Mouse (Mus musculus) CD4-positive, CD25-positive, alpha-beta regulatory T cell, adult 2 months (primary cell): Measurements from ENCODE around the gene Ptprk.

ENCODE experiments used
- DNase-seq: peaks from one replicate; pipeline ENCODE4 v3.0.0-alpha.2; 2012; ENCODE audit warnings: low read depth, low spot score

Ptprk gene

DNA sequence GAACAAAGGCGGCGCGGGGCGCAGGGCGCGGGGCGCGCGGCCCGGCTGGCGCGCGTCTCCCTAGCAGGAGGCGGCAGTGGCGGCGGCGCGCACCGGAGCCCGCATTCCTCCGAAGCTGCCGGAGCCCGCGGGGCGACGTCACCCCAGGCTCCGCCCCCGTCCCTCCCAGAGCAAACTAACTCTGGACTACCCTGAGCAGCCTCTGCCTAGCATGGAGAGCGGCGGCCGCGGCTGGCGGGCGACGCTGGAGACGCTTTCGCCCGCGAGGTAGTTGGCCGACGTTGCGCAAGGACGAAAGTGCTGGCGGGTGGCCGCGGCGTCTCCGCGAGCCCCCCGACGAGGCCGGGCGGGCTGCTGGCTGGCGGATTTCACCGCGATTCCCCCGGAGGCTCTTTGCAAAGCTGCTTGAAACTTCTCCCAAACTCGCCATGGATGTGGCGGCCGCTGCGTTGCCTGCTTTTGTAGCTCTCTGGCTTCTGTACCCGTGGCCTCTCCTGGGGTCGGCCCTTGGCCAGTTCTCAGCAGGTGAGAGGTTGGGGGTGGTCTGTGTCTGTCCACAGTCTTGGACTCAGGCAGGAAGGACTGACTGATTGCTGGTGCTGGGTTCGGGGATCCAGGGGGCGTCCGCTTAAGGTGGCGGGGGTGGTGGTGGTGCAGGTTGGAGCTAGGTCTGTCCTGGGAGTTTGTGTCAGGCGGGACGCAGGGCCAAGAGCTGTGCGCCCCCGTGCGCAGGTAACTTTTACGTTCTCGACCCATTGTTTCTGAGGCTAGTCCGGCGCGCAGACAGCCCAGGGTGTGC lies at the start of gene Ptprk:
Gene Ptprk, plus strand, starts transcription at position 168 of the 799 bp plus-strand sequence.
- DNase-seq: peak; percentile 19

DNA sequence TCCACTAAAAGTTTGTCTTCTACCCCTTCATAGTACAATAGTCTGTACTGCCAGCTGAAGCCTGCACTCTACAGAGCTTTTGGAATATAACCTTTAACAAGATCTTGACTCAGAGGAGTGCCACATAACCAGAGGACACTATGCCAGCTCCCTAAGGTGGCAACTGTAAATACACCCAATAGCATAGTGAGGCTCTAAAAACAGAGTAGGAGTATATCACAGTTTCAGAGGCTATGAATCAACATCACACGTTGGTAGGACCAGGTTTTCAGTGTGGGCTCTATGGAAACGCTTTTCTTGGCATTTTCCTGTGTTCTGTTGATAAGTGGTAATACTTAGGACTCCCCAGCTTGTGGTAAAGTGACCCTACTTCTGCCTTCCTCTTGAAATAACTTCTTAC lies 46.8 kb upstream of the Ptprk start:
- DNase-seq: no peak

DNA sequence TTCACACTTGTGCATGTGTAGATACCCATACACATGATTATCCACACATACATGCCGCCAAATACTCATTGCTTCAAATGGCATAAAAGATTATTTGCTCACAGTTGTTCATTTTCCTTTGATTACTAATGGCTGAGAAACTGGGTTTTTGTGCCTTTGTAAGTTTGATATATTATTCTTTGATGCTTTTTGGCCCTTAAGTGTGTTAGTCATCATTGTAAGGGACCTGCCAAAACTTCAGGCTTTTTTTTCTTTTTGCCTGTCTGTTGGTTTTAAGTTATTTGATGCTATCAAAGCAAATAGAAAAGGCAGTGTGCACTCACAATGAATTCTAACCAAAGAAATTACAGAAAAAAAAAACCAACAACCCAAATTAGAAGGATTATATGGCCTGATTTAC lies 38.2 kb upstream of the Ptprk start:
- DNase-seq: no peak

DNA sequence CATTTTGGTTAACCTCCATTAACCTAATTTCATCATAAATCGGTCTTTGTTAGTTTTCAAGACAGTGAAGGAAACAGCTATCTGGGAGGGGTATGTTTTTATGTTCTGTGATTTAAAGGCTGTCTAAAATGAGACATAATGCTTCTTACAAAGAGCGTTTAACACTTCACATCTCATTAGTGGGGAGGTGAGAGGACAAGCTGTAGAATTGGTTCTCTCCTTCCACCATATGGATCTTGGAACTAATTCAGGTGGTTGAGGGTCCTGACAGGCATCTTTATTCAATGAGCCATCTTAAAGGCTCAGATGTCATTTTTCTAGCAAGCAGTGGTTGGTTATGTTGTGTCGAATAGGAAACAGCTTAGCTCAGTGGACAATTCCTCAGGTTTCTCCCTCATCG lies 19.9 kb upstream of the Ptprk start:
- no peak for DNase-seq

DNA sequence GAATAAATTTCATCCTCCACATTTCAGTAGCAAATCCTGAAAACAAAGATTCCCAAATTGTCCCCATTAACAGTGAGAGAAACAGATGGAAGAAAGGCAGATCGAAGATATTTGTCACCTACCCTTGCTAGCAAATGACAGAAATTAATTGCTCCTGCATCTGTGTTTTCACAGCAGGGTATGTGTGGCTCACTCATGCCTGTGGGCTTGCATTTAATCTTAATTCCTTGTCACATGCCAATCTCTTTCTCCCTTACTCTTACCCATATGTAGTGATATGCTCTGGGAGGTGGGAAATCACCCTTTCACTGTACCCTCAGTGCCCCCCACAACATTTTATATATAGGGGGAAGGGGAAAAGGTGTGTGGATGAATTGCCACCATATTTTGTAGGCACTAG lies 15.4 kb upstream of the Ptprk start:
- no peak for DNase-seq

DNA sequence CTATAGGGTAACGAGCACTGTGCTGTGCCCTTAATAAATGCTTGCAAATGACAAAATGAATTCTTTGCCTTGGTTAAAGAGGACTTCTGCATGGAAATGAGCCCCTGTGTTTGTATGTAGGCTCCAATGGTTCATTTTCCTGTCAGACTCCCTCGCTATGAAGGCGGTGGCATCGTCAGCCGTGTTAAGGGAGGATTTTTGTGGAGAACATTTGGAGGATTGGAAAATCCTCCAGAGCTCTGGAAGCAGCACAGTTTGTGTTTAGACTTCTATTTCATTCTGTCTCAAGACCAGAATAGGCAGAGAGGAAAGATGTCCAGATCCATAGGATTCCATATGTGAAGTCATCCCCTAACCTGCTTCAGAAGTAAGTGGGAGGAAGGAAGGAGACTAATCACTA lies 6.6 kb upstream of the Ptprk start:
- DNase-seq: no peak

DNA sequence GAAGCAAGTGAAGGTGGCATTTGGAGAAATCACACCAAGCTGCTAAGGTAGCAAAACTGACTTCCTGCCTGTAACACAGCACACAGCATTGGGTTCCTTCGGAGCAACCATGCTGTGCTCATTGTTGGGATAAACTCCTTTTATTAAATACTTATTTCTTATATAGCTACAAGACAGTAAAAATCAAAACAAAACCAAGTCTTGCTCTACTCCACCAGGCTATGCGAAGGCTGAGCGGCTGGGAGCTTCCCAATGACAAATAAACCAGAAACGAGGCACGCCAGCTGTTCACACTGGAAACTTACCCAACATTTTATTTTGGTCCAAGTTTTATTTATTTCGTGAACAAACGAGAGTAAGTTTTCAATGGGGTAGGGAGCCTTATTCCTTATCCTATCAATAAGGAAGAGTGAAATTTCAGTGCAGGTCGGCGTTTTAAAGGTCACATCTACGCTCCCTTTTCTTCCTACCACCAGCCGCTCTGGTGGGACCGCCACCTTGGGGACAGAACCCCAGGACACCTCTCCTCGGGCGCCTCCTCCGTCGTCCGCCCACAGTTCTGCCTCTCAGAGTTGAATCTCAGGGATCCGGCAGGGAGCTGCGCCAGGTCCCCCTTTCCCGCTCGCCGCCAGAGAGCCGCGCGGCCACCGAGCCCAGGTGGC lies 498 bp upstream of the Ptprk start:
- DNase-seq: no peak

DNA sequence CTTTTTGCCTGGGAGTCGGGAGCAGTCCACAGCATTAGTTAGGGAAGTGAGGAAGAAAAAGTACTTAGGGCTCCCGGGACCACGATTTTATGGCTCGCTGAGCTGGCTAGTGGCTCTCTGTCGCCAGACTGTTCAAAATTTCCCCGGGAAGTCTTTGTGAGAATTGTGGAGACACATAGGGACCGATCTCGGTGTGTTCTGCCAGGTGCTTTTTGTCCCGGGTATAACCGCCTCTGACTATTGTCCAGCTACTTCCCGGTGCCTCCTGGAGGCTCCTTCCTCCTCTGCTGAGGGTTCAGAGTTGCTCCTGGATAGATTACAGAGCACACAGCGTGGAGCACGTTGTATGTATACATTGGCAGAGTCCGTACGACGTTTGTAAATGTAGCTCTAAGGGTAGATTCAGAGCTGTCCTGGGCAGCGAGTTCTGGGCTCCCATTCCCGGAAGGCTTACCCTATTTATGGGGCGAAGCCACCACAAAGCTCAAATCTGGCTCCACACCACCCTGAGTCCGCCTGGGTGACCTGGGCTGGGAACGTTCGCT lies 943 bp downstream of the Ptprk start:
- no peak for DNase-seq

DNA sequence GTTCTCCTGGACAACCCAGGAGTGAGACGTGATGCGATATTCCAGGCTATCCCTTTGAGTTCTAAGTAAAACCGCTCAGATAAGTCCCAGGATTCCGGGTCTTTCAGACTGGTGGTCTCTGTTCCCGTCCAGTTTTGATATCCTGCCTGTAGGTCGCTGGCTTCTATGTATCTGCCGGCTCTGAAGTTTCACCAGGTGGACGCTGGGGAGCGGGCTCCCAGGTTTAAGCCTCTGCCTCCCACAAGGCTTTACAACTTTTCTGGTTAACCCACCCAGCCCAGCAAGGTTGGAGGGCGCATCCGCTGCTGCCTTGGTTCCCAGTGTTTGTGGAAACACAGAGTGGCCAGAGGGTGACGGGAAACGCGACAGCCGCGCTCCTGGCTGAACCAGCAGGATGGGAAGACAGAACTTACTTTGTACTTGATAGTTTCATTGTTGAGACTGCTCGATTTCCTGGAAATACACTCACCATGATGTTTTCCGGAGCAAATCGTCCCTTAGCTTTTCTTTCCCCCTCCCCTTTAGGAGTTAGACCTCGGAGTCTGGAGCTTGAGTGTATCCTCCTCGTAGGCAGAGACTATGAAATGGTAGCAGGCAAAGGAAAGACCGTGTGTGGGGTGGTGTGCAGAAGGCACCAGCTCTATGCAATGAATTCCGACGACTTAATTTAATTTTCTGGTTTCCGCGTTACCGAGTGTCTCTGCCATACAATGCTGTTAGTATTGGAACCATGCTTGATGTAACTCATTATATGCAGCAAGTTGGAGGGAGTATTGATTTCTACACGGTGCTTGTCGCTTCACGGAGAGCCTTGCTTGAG lies 1.6 kb downstream of the Ptprk start:
- no peak for DNase-seq

DNA sequence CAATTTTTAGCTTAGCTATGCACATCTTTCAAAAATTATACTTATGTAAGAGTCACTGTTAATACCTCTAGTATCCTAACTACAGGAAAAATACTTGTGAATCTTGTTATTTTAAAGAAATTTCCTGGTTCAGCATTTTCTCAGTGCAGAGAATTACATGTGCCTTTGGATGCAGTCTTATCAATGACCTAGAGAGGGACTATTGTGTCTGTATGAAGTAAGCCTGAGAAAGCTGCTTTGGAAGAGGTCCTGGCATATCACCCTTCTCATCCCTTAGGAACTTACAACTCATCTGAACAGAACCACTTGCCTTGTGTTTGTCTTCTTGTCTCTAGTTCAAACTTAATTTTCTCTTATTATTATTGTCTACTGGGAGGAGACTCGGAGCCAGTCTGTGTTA lies 3.6 kb downstream of the Ptprk start:
- no peak for DNase-seq

DNA sequence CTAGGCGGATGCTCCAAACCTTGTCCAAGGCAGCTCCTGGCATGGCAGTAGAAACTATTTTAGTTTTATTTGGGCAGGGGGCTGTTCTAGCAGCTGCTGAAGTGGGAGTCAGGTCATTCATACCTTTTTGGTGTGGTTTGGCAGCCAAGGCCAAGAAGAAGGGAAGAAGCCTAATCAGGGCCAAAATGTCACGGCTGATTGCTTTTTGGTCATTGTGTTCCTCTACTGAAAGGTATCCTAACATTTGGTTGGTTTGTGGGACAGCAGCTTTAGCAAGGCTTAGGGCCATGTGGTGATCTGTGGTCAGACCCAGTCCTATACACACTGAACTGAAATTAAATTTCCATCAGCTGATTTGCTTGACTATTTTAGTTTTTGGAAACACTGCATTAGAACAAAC lies 6.6 kb downstream of the Ptprk start:
- no peak for DNase-seq

DNA sequence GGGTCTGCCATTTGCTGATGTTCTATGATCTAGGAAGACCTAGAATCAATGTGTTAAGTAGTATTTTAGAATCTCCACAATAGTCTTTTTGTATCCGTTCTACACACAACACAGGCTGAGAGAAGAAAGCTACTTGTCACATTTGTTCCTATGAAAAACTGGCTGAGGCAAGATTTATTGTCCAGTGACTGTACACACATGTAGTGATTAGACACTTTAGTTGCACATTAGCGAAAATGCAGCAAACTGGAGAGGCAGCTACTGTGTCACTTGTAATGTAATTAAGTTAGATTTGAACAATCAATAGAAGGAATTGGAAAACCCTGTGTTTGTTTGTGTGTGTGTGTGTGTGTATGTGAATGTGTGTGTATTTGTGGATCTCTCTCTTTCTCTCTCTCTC lies 8.6 kb downstream of the Ptprk start:
- DNase-seq: no peak

DNA sequence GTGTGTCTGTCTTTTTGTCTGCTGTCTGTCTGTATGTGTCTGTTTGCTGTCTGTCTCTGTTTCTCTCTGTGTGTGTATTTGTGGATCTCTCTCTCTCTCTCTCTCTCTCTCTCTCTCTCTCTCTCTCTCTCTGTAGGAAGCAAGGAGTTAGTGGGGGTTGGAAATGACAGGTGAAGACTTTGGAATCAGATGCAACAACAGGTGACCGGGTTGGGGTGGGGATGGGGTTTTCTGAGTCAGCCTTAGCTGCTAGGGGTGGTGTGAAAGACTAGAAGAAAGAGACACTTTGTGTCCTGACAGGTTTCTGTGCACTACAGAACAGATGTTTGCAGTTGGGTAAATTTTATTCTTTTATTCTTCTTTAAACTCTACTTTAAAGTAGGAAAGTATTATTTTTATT lies 9.0 kb downstream of the Ptprk start:
- no peak for DNase-seq

DNA sequence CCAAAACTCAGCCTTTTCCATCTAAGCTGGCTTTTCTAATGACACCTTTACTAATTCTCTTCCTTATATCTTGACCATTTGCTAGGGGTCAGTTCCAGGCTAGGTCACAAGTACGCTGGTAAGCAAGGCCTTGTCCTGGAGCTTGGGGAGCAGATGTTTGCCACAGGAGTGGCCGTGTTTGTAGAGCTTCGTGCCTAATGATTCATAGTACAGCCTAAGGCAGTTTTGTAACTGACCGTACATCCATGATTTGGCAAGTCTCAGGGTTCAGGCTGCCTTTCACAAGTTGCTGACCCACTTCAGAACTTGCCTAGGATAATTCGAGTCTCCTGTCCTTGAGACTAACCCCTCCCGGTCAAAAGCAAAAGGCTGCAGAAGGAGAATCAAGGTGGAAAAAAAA lies 12.7 kb downstream of the Ptprk start:
- no peak for DNase-seq

DNA sequence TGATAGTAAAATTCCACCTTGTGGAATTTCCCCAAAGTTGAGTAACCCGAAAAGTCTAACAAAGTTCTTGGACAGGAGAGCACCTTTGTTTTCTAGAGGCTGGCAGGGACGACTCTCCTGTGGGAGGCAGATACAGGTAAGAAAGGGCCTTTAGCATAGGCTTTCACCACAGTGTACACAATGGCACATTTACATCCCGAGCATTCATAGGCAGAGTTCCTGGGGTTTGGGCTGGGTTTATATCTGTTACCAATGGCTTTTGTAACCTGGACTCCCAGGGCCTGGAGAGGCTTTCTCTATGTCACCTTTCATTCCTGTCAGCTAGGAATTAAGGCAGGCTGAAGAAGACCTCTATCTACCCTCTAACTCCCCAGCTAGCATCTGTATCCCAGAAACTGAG lies 13.1 kb downstream of the Ptprk start:
- no peak for DNase-seq

DNA sequence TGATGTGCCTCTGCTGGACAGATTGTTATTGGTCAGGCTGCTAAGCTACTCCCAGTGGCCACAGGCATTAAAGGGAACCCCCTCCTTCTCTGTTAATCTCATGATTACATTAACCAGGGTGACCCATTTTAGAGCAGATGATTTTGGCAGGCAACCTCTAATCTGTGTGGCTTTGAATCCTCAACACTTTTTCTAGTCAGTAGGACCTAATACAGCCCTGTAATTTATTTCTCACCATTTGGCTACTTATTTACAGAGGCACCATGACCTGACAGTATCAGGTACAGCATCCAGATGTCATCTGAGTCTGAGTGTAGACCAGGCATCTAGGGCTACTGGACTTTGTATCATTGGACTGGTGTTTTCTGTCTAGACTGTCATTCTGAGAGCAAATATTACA lies 21.4 kb downstream of the Ptprk start:
- DNase-seq: no peak

DNA sequence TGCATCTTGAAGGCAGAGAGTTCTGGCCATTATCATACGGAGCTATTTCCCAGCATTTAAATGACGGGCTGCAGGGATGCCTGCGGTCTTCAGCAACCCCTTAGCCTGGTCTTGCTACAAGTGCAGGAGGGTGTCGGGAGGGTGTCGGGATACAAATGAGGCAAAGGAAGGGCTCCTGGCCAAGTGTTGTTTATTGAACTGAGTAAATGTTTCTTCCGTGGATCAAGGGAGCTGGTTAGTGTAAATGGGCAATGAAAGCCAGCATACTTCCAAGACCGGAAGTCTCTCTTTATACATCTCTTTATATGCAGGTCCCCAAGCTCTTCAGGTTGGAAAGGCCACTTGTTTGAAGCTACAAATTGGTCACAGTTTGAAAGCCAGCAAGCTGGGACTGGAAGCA lies 23.0 kb downstream of the Ptprk start:
- no peak for DNase-seq

DNA sequence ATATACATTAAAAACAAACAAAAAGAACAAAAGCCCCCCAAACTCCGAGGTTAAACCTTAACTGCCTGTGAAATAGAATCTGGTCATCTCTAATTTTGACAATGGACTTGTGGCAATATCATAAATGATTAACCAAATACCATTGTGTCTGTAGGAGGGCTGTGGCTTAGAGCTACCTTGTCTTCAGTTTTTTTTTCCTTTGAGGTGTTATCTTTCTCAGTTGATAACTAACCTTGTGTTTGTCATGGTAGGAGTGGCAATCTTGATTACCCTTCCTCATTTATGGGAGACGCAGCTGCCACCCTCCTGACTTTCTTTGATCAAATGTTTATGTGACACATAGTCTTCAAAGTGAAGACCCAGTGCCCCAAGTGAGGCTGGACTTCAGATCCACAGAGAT lies 24.3 kb downstream of the Ptprk start:
- DNase-seq: no peak

DNA sequence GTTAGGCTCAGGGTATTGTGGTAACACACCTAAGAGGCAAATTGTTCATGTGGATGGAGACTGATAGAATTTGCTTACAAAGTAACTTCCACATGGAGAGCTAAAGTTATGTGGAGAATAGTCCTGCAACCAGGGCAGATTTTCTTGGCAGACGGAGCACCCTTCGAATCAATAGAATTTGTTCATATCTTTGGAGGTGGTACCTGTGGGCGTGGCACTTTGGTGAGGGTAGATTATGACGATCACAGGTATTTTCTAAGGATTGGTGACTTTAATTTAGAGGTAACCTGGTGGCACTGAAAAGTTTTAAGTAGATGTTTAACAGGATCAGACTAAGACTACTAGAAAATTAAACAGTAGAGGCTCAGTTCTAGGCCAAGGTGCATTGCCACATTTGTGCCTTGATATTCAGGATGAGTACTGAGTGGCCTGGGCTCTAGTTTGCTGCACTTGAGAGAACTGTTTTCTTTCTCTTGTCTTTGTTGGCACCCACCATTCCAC lies 28.8 kb downstream of the Ptprk start:
- no peak for DNase-seq

DNA sequence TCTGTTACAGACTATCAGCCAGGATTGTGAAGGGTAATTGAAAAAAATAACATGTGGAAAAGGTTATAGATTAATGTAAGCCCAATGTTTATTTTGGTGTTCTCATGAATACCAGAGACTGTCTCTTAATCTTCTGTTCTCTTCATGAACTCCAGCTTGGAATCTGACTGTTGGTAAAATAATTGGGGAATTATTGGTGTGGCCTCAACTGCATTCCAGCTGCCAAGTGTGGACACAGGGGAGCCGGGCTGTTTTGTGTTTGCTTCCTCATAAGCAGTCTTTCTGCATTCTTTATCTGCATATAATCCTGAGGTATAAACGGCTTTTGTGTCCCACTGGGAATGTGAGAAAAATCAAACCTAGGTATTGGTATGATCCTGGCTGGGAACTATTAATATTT lies 29.3 kb downstream of the Ptprk start:
- no peak for DNase-seq

DNA sequence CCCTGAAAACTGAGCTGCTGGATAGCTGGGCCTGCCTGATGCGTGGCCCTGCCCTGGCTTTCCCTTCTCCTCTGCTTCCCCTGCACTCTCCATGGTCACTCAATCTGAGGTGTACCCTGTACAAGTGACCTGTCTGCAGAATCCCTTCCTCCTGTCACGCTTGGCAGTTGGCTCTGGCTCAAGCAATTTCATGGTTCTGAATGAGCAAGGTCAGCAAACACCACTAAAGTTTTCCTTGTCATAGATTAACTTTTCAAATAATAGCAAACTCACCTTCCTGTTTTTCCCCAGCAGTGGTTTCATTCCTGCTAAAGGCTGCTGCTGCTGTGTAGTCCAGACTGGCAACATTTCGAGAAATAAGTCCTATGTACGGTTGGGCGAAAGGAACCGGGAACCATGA lies 30.6 kb downstream of the Ptprk start:
- no peak for DNase-seq
